Mouse (Mus musculus) bone marrow macrophage, adult 2 months (primary cell): ENCODE measurements around the gene Tmem184b.

Source experiments
- CTCF ChIP-seq: IDR thresholded peaks from 2 replicates; pipeline ENCODE4 v1.5.1; 2012; ENCODE audit warnings: low read depth, mild to moderate bottlenecking, low read length, moderate library complexity
- POLR2A ChIP-seq: IDR thresholded peaks from 2 replicates; pipeline ENCODE4 v1.6.1; 2012; ENCODE audit warnings: mild to moderate bottlenecking, low read depth, low read length, borderline replicate concordance

DNA sequence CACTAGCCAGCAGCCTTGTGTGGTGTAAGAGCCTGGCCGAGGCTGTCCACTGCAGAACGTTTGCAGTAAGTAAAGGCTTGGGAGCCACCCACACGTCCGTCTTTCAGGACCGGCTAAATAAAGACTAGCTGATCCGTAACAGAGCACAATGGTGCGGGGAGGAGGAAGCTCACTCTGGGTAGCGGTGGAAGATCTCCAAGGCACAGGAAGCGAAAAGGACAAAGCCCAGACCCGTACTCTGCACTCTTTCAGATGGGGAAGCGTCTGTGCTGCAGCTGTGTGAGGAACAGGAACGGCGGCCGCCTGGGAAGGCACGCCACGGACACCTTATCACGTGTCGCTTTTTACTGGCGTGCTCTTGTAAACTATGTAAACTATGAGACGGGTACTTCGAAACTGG, 29.5 kb upstream of the Tmem184b start:
- TF ChIP-seq CTCF, result no peak
- TF ChIP-seq POLR2A, result no peak
